ENCODE assay signal across 13 mouse cellular contexts in the genomic region with DNA sequence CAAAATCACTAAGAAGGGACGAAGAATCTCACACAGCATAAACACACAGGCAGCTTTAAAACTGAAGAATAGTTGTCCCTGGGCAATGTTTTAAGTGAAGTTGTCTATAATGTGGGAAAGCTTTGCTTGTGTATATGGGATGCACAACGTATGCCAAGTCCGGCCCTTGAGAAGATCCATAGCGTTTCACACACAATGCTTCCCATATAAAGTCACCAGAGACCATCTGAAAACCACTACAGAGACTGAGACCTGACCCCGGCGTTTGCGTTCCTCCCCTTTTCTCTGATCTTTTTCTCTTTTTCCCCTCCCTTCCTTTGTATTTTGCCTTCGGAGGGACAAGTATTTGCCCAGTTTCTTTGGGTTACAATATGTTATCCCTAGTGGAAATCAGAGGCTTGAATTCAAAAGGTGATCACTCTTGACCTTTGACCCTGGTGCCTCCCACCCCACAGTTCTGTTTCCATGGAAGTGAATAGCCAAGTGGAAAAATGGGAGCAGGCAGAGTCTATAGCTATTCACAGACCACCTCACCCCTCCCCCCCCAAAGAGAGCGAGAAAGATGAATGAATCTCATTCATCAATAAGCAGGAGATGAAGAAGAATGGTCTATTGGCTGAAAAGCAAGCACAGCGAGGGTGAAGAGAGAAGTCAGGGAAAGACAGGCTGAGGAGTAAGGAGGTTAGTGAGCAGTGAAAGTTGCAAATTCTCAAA. TPM values are rescaled to one million over a fixed set of nuclear protein-coding genes. Genes with fewer than 3 reads are reported as not detected.
DNase-seq lines count a peak whose midpoint lies in the region; ATAC-seq and TF ChIP-seq lines count a peak whose summit lies in the region.
"Had no signal": no experiment of that assay in that cellular context is flagged by ENCODE, and none has a peak within 500 bp of the region (broad histone marks: within the 10 kb centered on the region; RNA-seq: fewer than 3 reads in every experiment).

No protein-coding gene starts in this region.

- ATAC-seq in forebrain, postnatal 0 days: no peak
- ATAC-seq in midbrain, embryonic 13.5 days: peak; percentile 67
- ATAC-seq: intestine, postnatal 0 days had no signal

- no peak overlapping the region for H3K4me2 ChIP-seq in forebrain, postnatal 0 days (ENCODE audit: low read depth)
- H3K4me2 ChIP-seq in midbrain, embryonic 13.5 days (replicated peaks): peak overlapping the region; percentile 20
- H3K4me2 ChIP-seq: heart, embryonic 12.5 days; liver, embryonic 11.5 days had no signal

- peak; percentile 12 for DNase-seq in right cerebral cortex, postnatal 14 days
- DNase-seq in right cerebral cortex, postnatal 36 days (ENCODE audit: low spot score in 2 of 2): no peak
- no peak for DNase-seq in forebrain, postnatal 0 days
- DNase-seq in spleen, adult 12 weeks (ENCODE audit: low spot score): no peak
- DNase-seq in layer of hippocampus, postnatal 10 days (ENCODE audit: low spot score in 2 of 2): no peak
- DNase-seq in kidney, postnatal 10 days: no peak
- DNase-seq in adrenal gland, postnatal 10 days: no peak
- DNase-seq: layer of hippocampus, adult 9-11 months; lung, postnatal 10 days had no signal

- WGBS in forebrain, postnatal 0 days: 18% methylated on average over 10 of the region's 10 CpGs
- 7% methylated on average over 10 of the region's 10 CpGs for WGBS in midbrain, embryonic 13.5 days

- no peak overlapping the region for H3K9ac ChIP-seq in forebrain, postnatal 0 days
- no peak overlapping the region for H3K9ac ChIP-seq in midbrain, embryonic 13.5 days (replicated peaks)
- H3K9ac ChIP-seq: heart, embryonic 12.5 days had no signal

- no peak overlapping the region for H3K4me3 ChIP-seq in forebrain, postnatal 0 days (ENCODE audit: low read depth, low read length)
- H3K4me3 ChIP-seq in midbrain, embryonic 13.5 days (replicated peaks): no peak overlapping the region
- H3K4me3 ChIP-seq: heart, embryonic 12.5 days had no signal

- no peaks in the 10 kb centered on the region for H3K9me3 ChIP-seq in forebrain, postnatal 0 days (ENCODE audit: low read length)
- H3K9me3 ChIP-seq in midbrain, embryonic 13.5 days: no peaks in the 10 kb centered on the region
- H3K9me3 ChIP-seq: heart, embryonic 12.5 days had no signal

- peak overlapping the region; percentile 74 for H3K27ac ChIP-seq in forebrain, postnatal 0 days (ENCODE audit: low read depth, low read length)
- H3K27ac ChIP-seq in midbrain, embryonic 13.5 days: peak overlapping the region; percentile 56

- H3K4me1 ChIP-seq in forebrain, postnatal 0 days (ENCODE audit: insufficient read depth): peaks cover 26% of the 10 kb centered on the region
- peaks cover 67% of the 10 kb centered on the region for H3K4me1 ChIP-seq in midbrain, embryonic 13.5 days (replicated peaks)

- H3K36me3 ChIP-seq in forebrain, postnatal 0 days (ENCODE audit: insufficient read depth): peaks cover 9% of the 10 kb centered on the region
- H3K36me3 ChIP-seq in midbrain, embryonic 13.5 days: peaks cover 15% of the 10 kb centered on the region

- TF ChIP-seq CTCF in forebrain, postnatal 0 days (IDR thresholded peaks at IDR 0.05; ENCODE audit: low read depth): no peak

- H3K27me3 ChIP-seq in forebrain, postnatal 0 days (ENCODE audit: insufficient read depth, low read length): no peaks in the 10 kb centered on the region
- H3K27me3 ChIP-seq in midbrain, embryonic 13.5 days: peaks cover 32% of the 10 kb centered on the region
- H3K27me3 ChIP-seq: heart, embryonic 12.5 days had no signal

RNA-seq across cellular contexts. Expression of a gene that starts 34.2 kb away (rescaled TPM):
- total RNA-seq in forebrain, postnatal 0 days (2014; rRNA removed): 598 and 696 TPM in 2 replicates
- 916 and 1,048 TPM in 2 replicates for polyA plus RNA-seq in forebrain, postnatal 0 days (2015; fragmentation: Nextera tagmentation; extraction: Ambion mirVana)
- polyA plus RNA-seq in midbrain, embryonic 13.5 days (2015; fragmentation: Nextera tagmentation; extraction: Ambion mirVana): 499 and 584 TPM in 2 replicates
- 100 to 1,000 TPM; 592 to 633 TPM for total RNA-seq in layer of hippocampus, postnatal 10 days (2021)
- total RNA-seq in adrenal gland, postnatal 10 days (2021): 10 to 100 TPM; 59.9 to 65.6 TPM
